Comparison of ENCODE assay signal across 9 mouse cellular contexts in the genomic region with DNA sequence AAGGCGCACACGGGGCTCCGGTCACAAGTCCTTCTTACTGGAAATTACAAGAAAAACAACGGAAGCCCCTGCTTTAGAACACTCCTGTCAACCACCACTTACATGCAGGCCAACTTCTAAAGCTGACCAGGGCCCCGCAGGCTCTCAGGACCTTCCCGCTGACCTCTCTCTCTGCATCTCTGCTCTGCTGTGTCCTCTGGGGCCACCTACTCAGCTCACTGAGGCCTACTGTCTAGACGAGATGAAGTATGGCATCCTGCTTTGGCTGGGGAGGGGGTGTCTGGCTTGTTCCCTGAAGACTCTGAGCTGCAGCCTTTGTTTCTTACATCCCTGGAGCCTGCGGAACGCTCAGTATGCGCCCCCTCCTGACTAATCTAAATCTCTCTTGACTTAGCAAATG.
A peak's percentile ranks its signal among the peaks of the same experiment; 100 is the strongest.
DNase-seq lines count a peak whose midpoint lies in the region; ATAC-seq and TF ChIP-seq lines count a peak whose summit lies in the region.
"Had no signal": no experiment of that assay in that cellular context is flagged by ENCODE, and none has a peak within 500 bp of the region (broad histone marks: within the 10 kb centered on the region; RNA-seq: fewer than 3 reads in every experiment).

No protein-coding gene starts in this region.

- peaks cover 29% of the 10 kb centered on the region for H3K4me1 ChIP-seq in embryonic facial prominence, embryonic 14.5 days (ENCODE audit: control insufficient read depth, insufficient read depth, low read length)
- peaks cover 5% of the 10 kb centered on the region for H3K4me1 ChIP-seq in neural tube, embryonic 14.5 days (ENCODE audit: control insufficient read depth, insufficient read depth, low read length)

- no peak overlapping the region for H3K27ac ChIP-seq in layer of hippocampus, adult 2 months
- H3K27ac ChIP-seq in embryonic facial prominence, embryonic 14.5 days (replicated peaks; ENCODE audit: low read depth, low read length): peak overlapping the region; percentile 76
- H3K27ac ChIP-seq in neural tube, embryonic 14.5 days (ENCODE audit: low read depth, low read length): no peak overlapping the region

- no peak overlapping the region for H3K4me3 ChIP-seq in layer of hippocampus, adult 2 months
- no peak overlapping the region for H3K4me3 ChIP-seq in embryonic facial prominence, embryonic 14.5 days (ENCODE audit: low read depth, low read length)
- no peak overlapping the region for H3K4me3 ChIP-seq in neural tube, embryonic 14.5 days (ENCODE audit: low read depth, low read length)

- TF ChIP-seq CTCF in layer of hippocampus, adult 2 months (conservative IDR thresholded peaks at IDR 0.05): 0 out of 2 replicates have a peak, but pooled peaks have one; percentile 5

- H3K27me3 ChIP-seq in embryonic facial prominence, embryonic 14.5 days (replicated peaks; ENCODE audit: control insufficient read depth, insufficient read depth, low read length): no peaks in the 10 kb centered on the region
- H3K27me3 ChIP-seq in neural tube, embryonic 14.5 days (ENCODE audit: control insufficient read depth, insufficient read depth, low read length): no peaks in the 10 kb centered on the region

- peak overlapping the region; percentile 28 for H3K9ac ChIP-seq in embryonic facial prominence, embryonic 14.5 days (ENCODE audit: low read depth, low read length)
- H3K9ac ChIP-seq in neural tube, embryonic 14.5 days (replicated peaks; ENCODE audit: low read depth, low read length): no peak overlapping the region

- DNase-seq in layer of hippocampus, adult 2 months (ENCODE audit: low spot score in 2 of 2): no peak
- no peak for DNase-seq in layer of hippocampus, adult 18-20 months (ENCODE audit: low spot score in 2 of 2)
- peak; percentile 81 for DNase-seq in embryonic facial prominence, embryonic 14.5 days (ENCODE audit: low spot score)
- peak; percentile 61 to 76 for DNase-seq in kidney, postnatal 4 days
- DNase-seq in ovary, postnatal 14 days (ENCODE audit: low spot score): no peak
- no peak for DNase-seq in thymus, adult 18-20 months
- DNase-seq: cerebellum, adult 9-10 months had no signal

- ATAC-seq in embryonic facial prominence, embryonic 14.5 days (ENCODE audit: low read depth): peak; percentile 79
- peak; percentile 62; the same call in 1 of the 2 replicates for ATAC-seq in neural tube, embryonic 14.5 days (ENCODE audit: low read depth)
- no peak for ATAC-seq in megakaryocyte progenitor cell, adult 5-6 weeks (replicated peaks; ENCODE audit: poor library complexity)

- H3K4me2 ChIP-seq in embryonic facial prominence, embryonic 14.5 days (ENCODE audit: low read depth, low read length): peak overlapping the region; percentile 2; the same call in 1 of the 2 replicates
- no peak overlapping the region for H3K4me2 ChIP-seq in neural tube, embryonic 14.5 days (ENCODE audit: low read depth, low read length)

- H3K9me3 ChIP-seq in embryonic facial prominence, embryonic 14.5 days (ENCODE audit: control insufficient read depth, low read length): no peaks in the 10 kb centered on the region
- H3K9me3 ChIP-seq in neural tube, embryonic 14.5 days (ENCODE audit: control insufficient read depth, low read length): no peaks in the 10 kb centered on the region

- peaks cover 17% of the 10 kb centered on the region for H3K36me3 ChIP-seq in embryonic facial prominence, embryonic 14.5 days (ENCODE audit: control insufficient read depth, insufficient read depth, low read length)
- H3K36me3 ChIP-seq in neural tube, embryonic 14.5 days (ENCODE audit: control insufficient read depth, insufficient read depth, low read length): no peaks in the 10 kb centered on the region

- 20% methylated on average over 10 of the region's 10 CpGs for WGBS in embryonic facial prominence, embryonic 14.5 days
- 20% methylated on average over 10 of the region's 10 CpGs for WGBS in neural tube, embryonic 14.5 days

Comparison
In these comparisons a context has a peak if more than half of its experiments do, and no peak if none do; other contexts are left out.
1. DNase-seq: peak in embryonic facial prominence, embryonic 14.5 days (single experiment) and kidney, postnatal 4 days (2 of 2); none in layer of hippocampus, adult 2 months (0 of 2), layer of hippocampus, adult 18-20 months (0 of 2), ovary, postnatal 14 days (single experiment) and thymus, adult 18-20 months (0 of 2).